Mouse (Mus musculus) embryonic facial prominence, embryonic 11.5 days (tissue): ENCODE data around the gene Abca2. TPM values are rescaled to one million over a fixed set of nuclear protein-coding genes. Genes with fewer than 3 reads are reported as not detected.
A peak's percentile ranks its signal among the peaks of the same experiment; 100 is the strongest.

Source experiments
- ATAC-seq: fragments of 200-750 bp; cut with Nextera tagmentation; replicated peaks from 2 replicates; pipeline ENCODE4 v1.8.0; 2017; ENCODE audit warnings: low read depth; ENCODE audit not compliant: insufficient number of reproducible peaks, low FRiP score, low TSS enrichment
- DNase-seq: peaks from one replicate; pipeline ENCODE4 v3.0.0-alpha.2; 2015; ENCODE audit warnings: low spot score
- H3K27ac ChIP-seq: fragments of 300-500 bp; sonication (generic); replicated peaks from 2 replicates; pipeline ENCODE4 v1.5.1; 2014; ENCODE audit warnings: mild to moderate bottlenecking, low read depth, low read length, control low read depth
- H3K27me3 ChIP-seq: fragments of 300-500 bp; sonication (generic); 2 replicates; pipeline ENCODE4 v1.6.1; 2014; ENCODE audit warnings: mild to moderate bottlenecking, low read length, moderate library complexity, mixed read lengths; ENCODE audit not compliant: control insufficient read depth, insufficient read depth
- H3K36me3 ChIP-seq: fragments of 300-500 bp; sonication (generic); replicated peaks from 2 replicates; pipeline ENCODE4 v1.6.1; 2014; ENCODE audit warnings: low read depth, mild to moderate bottlenecking, low read length, moderate library complexity, mixed read lengths; ENCODE audit not compliant: control insufficient read depth, insufficient read depth
- H3K4me1 ChIP-seq: fragments of 300-500 bp; sonication (generic); 2 replicates; pipeline ENCODE4 v1.6.1; 2014; ENCODE audit warnings: low read length, mixed read lengths; ENCODE audit not compliant: control insufficient read depth, insufficient read depth
- H3K4me2 ChIP-seq: fragments of 300-500 bp; sonication (generic); 2 replicates; pipeline ENCODE4 v1.6.1; 2014; ENCODE audit warnings: low read depth, mild to moderate bottlenecking, control low read depth, low read length, moderate library complexity
- H3K4me3 ChIP-seq: fragments of 300-500 bp; sonication (generic); 2 replicates; pipeline ENCODE4 v1.5.1; 2014; ENCODE audit warnings: low read depth, low read length, control low read depth
- H3K9ac ChIP-seq: fragments of 300-500 bp; sonication (generic); replicated peaks from 2 replicates; pipeline ENCODE4 v1.6.1; 2014; ENCODE audit warnings: mild to moderate bottlenecking, control low read depth, low read length
- H3K9me3 ChIP-seq: fragments of 300-500 bp; sonication (generic); replicated peaks from 2 replicates; pipeline ENCODE4 v1.6.1; 2016; ENCODE audit warnings: mild to moderate bottlenecking, low read length, inconsistent platforms, mixed read lengths; ENCODE audit not compliant: control insufficient read depth
- WGBS: fragments of 180-500 bp; shearing (Covaris S2); extraction: QIAGEN DNeasy Blood & Tissue Kit; methylation state at CpG from one replicate; pipeline ENCODE4 v1.1.7; 2014; 5-methylcytosine and 5-hydroxymethylcytosine counted together
- polyA plus RNA-seq: library from polyadenylated mRNA; unstranded; fragments of >200 nt; fragmentation: Nextera tagmentation; extraction: Ambion mirVana; gene quantifications from 2 replicates; pipeline ENCODE4 v1.2.1, GENCODE M21; 2014

The Abca2 gene
- polyA plus RNA-seq, 1 experiment from 2014 or later: 2.2 TPM

DNA sequence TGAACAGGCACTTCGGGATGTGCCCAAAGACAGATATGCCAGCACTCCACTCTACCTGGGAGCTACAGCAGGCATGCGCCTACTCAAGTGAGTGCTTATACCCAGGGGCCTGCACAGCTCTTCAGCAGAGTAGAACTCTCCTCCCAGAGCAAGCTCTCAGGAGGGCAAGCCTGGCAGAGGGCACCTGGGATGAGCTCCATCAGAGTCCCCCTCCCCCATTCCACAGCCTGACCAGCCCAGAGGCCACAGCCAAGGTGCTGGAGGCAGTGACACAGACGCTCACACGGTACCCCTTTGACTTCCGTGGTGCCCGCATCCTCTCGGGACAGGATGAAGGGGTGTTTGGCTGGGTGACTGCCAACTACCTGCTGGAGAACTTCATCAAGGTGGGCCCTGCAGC is 30.4 kb upstream of the Abca2 start:
- peaks cover 38% of the 10 kb centered on the region for H3K27me3 ChIP-seq
- H3K4me3 ChIP-seq: no peak overlapping the region
- no peak overlapping the region for H3K4me2 ChIP-seq
- 88% methylated on average over 7 of the region's 7 CpGs for WGBS
- no peak for DNase-seq
- no peak overlapping the region for H3K9ac ChIP-seq
- no peaks in the 10 kb centered on the region for H3K36me3 ChIP-seq
- H3K27ac ChIP-seq: no peak overlapping the region
- peaks cover 5% of the 10 kb centered on the region for H3K4me1 ChIP-seq
- ATAC-seq: no peak
- H3K9me3 ChIP-seq: no peaks in the 10 kb centered on the region

DNA sequence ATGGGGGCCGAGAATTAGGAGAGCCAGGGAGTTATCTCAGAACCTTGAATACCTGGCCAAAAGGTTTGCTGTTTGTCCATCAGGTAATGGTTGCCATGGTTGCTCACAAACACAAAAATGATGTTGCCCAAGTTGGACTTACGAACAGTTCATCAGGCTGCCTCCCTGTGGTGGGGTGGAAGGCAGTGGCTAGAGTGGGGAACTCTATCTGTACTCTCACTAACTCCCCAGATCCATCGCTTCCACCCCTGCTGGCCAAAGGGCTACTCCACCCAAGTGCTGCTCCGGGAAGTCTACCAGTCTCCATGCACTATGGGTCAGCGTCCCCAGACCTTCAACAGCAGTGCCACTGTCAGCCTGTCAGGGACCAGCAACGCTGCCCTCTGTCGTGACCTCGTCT is 29.5 kb upstream of the Abca2 start, which contains the start of gene Npdc1:
Gene Npdc1 (plus strand): TSS at position 301 of the 400 bp plus-strand sequence.
- Histone ChIP-seq H3K4me3 (no peak within 1 kb of the TSS), H3K9ac (no peak within 1 kb of the TSS), H3K36me3 (no peaks in the 10 kb centered on the region), H3K9me3 (no peaks in the 10 kb centered on the region), H3K4me1 (peaks cover 5% of the 10 kb centered on the region), H3K4me2 (no peak within 1 kb of the TSS), H3K27ac (no peak within 1 kb of the TSS), H3K27me3 (peaks cover 44% of the 10 kb centered on the region)
- WGBS: 58% methylated on average over 8 of the region's 8 CpGs
- DNase-seq (no peak), ATAC-seq (no peak)

- Histone ChIP-seq H3K4me1 (peaks cover 5% of the 10 kb centered on the region), H3K27me3 (peaks cover 42% of the 10 kb centered on the region), H3K9me3 (no peaks in the 10 kb centered on the region), H3K27ac (no peak overlapping the region), H3K4me2 (no peak overlapping the region), H3K36me3 (no peaks in the 10 kb centered on the region), H3K9ac (no peak overlapping the region), H3K4me3 (no peak overlapping the region)
- 21% methylated on average over 16 of the region's 16 CpGs for WGBS
- no peak for ATAC-seq
- DNase-seq: no peak
Observed at GRCm38 (mm10) chr2:25400291-25400690, 28.2 kb upstream of the Abca2 start.

- H3K4me3 ChIP-seq: no peak overlapping the region
- H3K9ac ChIP-seq: no peak overlapping the region
- no peak overlapping the region for H3K27ac ChIP-seq
- no peaks in the 10 kb centered on the region for H3K9me3 ChIP-seq
- DNase-seq (peak; percentile 40), ATAC-seq (no peak)
- peaks cover 37% of the 10 kb centered on the region for H3K27me3 ChIP-seq
- WGBS: 5% methylated on average over 17 of the region's 17 CpGs
- no peaks in the 10 kb centered on the region for H3K36me3 ChIP-seq
- peaks cover 5% of the 10 kb centered on the region for H3K4me1 ChIP-seq
- no peak overlapping the region for H3K4me2 ChIP-seq
Observed at GRCm38 (mm10) chr2:25400764-25401163, 27.7 kb upstream of the Abca2 start.

- H3K36me3 ChIP-seq: no peaks in the 10 kb centered on the region
- DNase-seq (peak; percentile 96), ATAC-seq (peak; percentile 11; the same call in 1 of the 2 replicates)
- no peak overlapping the region for H3K27ac ChIP-seq
- WGBS: 1% methylated on average over 13 of the region's 13 CpGs
- peak overlapping the region; percentile 54 for H3K4me3 ChIP-seq
- H3K4me1 ChIP-seq: no peaks in the 10 kb centered on the region
- H3K9ac ChIP-seq: peak overlapping the region; percentile 70; the same call in 1 of the 2 replicates
- peak overlapping the region; percentile 80 for H3K4me2 ChIP-seq
- H3K9me3 ChIP-seq: no peaks in the 10 kb centered on the region
- peaks cover 21% of the 10 kb centered on the region for H3K27me3 ChIP-seq
Observed at GRCm38 (mm10) chr2:25402377-25402971, 26.0 kb upstream of the Abca2 start.

DNA sequence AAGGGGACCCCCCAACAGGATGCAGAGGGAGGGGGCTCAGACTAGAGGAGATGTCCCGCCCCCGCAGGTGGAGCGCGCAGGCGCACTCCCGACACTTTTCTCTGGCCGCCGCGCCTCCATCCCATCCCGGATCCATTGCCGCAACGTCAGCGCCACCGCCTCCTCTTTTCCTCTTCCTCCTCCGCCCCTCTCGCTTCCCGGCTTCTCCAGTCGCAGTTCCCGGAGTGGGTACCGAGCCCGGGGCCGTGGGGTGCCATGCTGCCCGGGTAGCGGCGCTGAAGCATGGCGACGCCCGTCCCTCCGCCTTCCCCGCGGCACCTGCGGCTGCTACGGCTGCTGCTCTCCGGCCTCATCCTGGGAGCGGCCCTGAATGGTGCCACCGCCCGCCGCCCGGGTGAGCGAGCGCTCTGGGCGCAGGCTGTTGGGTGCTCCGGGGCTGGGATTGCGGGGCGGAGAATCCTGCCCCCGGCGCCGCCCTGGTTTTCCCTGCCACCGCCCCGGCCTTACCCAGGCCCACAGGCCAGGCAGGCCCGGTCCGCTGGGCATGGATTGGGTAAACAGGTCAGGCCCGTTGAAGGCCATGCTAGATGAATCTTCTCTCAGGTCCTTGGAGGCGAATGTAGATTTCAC is 25.4 kb upstream of the Abca2 start:
- Histone ChIP-seq H3K9ac (peak overlapping the region; percentile 70), H3K4me1 (no peaks in the 10 kb centered on the region), H3K27me3 (peaks cover 21% of the 10 kb centered on the region), H3K9me3 (no peaks in the 10 kb centered on the region), H3K36me3 (no peaks in the 10 kb centered on the region), H3K27ac (no peak overlapping the region), H3K4me2 (peak overlapping the region; percentile 80), H3K4me3 (peak overlapping the region; percentile 54)
- DNase-seq: peak; percentile 43
- peak; percentile 7; the same call in 1 of the 2 replicates for ATAC-seq
- 2% methylated on average over 45 of the region's 54 CpGs for WGBS

DNA sequence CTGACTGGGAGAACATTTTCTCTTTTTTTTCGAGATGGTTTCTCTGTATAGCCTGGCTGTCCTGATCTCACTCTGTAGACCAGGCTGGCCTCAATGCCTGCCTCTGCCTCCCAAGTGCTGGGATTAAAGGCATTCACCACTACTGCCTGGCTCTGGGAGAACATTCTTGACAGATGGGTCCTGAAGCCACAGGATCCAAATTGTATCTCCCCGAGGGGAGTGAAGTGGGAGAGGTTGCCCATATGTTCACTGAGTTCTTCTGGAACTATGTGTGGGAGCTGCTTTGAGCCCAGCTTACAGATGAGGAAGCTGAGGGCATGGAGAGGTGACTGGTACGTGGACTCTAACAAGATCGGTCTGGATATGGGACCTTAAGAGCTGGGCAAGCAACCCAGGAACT is 24.5 kb upstream of the Abca2 start:
- Histone ChIP-seq H3K27ac (no peak overlapping the region), H3K4me1 (no peaks in the 10 kb centered on the region), H3K9me3 (no peaks in the 10 kb centered on the region), H3K4me3 (no peak overlapping the region; the same call in 1 of the 2 replicates), H3K36me3 (no peaks in the 10 kb centered on the region), H3K4me2 (no peak overlapping the region; the same call in 1 of the 2 replicates), H3K27me3 (peaks cover 21% of the 10 kb centered on the region), H3K9ac (no peak overlapping the region; the same call in 1 of the 2 replicates)
- ATAC-seq (no peak), DNase-seq (no peak)
- 79% methylated on average over 4 of the region's 4 CpGs for WGBS

DNA sequence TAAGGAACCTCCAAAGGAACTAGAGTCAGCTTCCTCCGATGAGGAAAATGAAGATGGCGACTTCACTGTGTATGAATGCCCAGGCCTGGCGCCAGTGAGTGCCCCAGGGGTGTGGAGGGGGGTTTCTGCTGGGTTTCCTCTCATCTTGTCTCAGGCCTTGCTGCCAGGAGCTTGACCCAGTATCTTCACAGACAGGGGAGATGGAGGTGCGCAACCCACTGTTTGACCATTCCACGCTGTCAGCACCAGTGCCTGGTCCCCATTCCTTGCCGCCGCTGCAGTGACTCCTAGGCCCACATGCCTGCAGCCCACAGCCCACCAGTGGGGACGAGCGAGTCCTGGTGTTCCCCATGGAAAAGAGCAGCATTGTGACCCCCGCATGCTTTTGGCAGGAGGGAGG is 19.6 kb upstream of the Abca2 start:
- DNase-seq: no peak
- H3K4me3 ChIP-seq: no peak overlapping the region
- 87% methylated on average over 10 of the region's 10 CpGs for WGBS
- H3K9ac ChIP-seq: no peak overlapping the region
- no peaks in the 10 kb centered on the region for H3K36me3 ChIP-seq
- H3K27me3 ChIP-seq: peaks cover 6% of the 10 kb centered on the region; the same call in 1 of the 2 replicates
- H3K4me2 ChIP-seq: no peak overlapping the region
- no peaks in the 10 kb centered on the region for H3K9me3 ChIP-seq
- no peak overlapping the region for H3K27ac ChIP-seq
- no peak for ATAC-seq
- H3K4me1 ChIP-seq: no peaks in the 10 kb centered on the region
